Mouse (Mus musculus): ENCODE data around the gene Vav1. TPM values are rescaled to one million over a fixed set of nuclear protein-coding genes. Genes with fewer than 3 reads are reported as not detected.

Gene Vav1
- 1 to 10 TPM; 1.6 to 3.3 TPM for total RNA-seq (2021)
- long read RNA-seq, experiment 1, partial matches to known transcripts, result 0 of 3 reads
- long read RNA-seq, experiment 1, other reads (novel, unspliced or antisense), result 3 of 3 reads
- long read RNA-seq, experiment 2, partial matches to known transcripts, result 1 of 1 reads
- long read RNA-seq, experiment 2, other reads (novel, unspliced or antisense), result 0 of 1 reads

DNA sequence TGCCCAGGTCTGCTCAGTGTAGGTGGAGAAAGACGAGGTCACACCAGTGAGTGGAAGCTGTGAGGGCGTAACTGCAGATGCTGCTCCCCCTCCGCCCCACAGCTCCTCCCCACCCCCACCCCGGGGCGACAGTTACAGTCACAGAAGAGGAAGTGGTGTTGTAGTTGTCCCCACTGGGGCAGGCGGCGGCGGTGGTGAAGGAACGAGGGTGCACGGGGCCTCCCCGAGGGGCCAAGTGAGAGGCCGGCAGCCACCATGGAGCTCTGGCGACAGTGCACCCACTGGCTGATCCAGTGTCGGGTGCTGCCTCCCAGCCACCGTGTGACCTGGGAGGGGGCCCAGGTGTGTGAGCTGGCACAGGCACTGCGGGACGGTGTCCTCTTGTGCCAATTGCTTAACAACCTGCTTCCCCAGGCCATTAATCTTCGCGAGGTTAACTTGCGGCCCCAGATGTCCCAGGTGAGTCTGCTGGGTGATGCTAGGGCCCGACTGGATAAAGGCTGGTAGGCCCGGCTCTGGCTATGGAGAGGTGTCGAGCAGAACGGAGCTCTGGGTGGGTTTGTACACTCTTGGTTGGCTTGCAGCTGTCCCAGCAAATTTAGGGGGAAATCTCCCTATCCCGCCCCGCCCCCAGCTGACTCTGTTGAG is at the start of gene Vav1:
TSS of gene Vav1 (plus strand) at position 158 of the 648 bp plus-strand sequence.
- DNase-seq, result peak in 1 of 2 experiments; percentile 72

DNA sequence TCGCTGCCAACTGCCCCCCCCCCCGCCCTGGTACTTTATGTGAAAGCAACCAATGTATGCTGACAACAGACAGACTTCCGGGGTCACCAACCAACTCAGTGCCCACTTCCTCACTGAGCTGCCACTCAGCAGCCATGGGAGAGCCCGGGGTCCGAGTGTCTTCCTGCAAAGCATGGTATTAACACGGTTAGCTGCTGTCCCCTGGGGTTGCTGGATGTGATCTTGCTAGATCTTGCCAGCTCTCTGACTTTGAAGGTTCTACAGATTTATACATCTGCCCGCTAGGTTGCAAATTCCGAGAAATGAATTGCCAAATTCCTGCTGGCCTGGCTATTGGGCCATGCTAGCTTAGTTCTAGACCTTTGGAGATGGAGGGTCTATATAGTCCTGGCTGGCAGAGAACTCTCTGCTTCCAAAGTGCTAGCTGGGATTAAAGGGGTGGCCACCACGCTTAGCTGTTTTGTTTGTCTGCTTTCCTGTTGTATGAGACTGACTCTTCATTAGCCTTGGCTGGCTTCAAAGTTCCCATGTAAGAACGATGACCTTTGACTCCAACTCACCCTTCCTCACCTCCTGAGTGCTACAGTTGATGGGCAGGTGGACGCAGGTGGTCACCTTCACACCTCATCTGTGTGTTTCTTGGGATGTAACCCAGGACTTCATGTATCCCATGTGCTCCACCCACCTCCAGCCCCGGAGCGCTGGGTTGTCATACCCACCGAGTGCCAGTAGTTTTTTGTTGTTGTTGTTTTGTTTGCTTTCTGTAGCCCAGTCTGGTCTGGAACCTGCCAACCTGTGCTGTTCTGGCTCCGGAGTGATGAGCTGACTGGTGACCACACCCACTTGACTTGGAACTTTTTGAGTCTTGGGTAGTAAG is 48.8 kb upstream of the Vav1 start:
- no peak for DNase-seq

DNA sequence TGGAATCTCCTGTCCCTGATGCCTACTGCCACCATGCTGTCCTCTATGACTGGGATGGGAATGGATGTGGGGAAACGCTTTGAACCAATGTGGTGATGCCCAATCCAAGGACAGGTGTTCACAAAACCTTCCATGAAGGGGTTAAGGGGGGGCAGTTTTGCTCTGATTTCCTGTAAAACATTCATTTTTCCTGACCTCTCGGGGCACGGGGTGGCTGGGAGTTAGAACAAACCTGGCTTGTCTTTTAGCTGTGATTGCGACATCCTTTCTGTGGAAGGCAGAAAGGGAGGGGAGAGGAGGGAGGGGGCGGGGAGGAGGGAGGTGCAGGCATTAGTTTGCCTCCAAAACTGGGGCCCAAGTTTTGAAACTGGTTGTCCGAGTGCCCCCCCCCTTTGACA is 48.2 kb upstream of the Vav1 start:
- peak; percentile 61 to 64 for DNase-seq

DNA sequence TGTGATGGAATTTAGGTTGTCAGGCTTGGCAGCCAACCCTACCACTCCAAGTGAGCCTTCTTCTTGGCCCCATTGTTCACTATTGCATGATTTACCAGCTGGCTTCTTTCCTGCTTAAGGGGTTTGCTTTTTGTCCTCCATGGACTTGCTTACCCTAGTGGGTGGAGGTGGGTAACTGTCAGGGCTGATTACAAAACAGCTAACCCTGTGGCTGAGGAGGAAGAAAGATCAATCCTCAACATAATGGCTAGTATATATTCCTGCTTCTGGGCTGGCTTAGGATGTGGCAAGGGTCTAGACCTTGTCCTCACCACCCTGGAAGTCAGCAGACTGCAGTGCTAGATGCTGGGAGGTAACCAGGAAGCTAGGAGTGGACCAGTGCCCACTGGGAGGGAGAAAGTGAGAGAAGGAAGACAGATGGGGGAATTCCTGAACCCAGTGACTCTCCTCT is 47.6 kb upstream of the Vav1 start:
- peak; percentile 55 to 68 for DNase-seq

DNA sequence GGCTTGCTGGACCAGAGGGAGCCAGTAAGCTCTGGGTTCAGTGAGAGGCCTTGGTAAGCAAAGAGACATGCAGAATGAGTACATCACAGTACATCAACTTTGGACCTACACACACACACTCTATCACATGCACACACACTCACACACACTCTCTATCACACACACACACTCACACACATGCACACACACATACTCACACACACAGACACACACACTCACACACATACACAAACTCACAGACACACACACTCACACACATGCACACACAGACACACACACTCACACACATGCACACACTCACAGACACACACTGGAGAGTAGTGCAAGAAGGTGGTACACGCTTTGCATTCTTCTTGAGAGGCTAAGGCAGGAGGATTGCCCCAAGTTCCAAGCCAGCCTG is 46.7 kb upstream of the Vav1 start:
- DNase-seq, result no peak

DNA sequence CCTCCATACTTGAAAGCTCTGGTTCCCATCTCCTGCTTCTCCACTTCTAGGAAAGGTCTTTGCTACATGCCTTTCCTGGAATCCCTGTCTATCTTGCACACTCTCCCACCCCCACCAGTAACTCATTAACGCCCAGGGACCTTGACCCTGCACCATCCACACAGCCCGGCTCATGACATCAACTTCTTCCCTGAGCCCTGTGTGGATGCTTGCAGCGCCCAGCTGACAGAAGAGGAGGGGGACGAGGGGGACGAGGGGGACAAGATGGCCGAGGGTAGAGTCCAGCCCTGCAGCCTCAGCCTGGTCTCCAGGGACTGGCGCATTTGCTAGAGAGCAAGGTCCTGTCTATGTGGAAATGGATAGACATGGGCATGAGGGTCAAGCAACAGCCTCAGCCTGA is 45.9 kb upstream of the Vav1 start:
- DNase-seq, result no peak

DNA sequence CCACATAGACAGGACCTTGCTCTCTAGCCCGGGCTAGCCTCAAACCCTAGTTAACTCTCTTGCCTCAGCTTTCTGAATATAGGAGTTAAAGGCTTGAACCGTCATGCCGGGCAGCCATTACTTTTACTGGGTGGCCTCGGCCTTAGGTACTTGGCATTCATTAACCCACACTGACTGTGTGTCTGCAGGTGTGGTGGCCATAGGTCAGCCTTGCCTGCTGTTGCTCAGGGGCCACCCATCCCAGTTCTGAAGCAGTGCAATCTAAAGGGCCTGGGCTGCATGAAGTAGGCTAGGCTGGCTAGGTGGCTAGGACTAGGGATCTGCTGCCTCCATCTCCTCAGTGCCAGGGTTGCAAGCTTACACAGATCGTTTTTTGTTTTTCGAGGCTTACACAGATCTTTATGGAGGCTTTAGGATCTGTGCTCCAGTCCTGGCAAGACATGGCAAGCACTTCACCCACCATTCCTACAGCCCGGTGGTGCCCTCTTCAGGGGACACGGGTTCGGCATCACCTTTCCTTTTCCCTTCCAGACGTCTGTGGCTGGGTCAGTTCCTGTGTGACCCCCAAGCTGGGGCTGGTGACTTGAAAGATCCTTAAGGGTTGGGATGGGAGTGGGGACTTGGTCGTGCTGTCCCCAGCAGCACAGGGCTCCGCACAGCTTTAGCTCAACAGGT is 44.5 kb upstream of the Vav1 start:
- DNase-seq, result no peak

DNA sequence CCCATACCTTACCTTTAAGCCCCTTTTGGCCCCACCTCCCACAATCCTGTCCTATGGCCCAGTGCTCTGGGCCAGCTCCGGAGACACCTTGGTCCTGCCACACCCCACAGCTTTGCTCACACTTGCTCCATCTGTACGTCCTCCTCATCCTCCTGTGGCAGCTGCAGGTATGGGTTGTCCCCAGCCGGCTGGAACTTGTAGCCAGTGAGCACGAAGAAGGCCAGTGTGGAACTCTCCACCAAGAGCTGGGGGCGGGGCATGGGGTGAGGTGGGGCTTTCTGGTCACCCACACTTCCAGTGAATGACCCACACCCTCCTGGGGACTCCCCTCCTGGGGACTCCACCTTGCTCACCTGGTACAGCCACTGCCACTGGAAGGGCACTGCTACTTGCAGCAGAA is 43.1 kb upstream of the Vav1 start:
- no peak for DNase-seq

DNA sequence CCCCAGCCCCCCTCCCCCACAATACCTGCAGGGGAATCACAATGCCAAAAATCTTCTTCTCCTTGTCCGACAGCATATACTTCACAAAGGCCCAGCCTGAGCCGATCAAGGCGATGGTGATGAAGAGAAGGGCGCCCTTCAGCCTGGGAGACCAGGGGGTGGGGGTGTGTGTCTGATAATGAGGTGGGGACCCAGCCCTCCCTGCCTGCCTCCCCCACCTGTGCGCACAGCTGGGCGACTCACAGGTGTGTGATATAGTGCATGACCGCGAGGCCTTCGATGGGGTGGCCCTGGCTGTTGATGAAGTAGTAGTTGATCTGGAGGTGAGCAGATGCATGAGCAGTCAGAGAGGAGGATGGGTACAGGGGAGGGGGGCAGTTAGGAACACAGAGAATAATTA is 41.7 kb upstream of the Vav1 start:
- DNase-seq, result no peak

DNA sequence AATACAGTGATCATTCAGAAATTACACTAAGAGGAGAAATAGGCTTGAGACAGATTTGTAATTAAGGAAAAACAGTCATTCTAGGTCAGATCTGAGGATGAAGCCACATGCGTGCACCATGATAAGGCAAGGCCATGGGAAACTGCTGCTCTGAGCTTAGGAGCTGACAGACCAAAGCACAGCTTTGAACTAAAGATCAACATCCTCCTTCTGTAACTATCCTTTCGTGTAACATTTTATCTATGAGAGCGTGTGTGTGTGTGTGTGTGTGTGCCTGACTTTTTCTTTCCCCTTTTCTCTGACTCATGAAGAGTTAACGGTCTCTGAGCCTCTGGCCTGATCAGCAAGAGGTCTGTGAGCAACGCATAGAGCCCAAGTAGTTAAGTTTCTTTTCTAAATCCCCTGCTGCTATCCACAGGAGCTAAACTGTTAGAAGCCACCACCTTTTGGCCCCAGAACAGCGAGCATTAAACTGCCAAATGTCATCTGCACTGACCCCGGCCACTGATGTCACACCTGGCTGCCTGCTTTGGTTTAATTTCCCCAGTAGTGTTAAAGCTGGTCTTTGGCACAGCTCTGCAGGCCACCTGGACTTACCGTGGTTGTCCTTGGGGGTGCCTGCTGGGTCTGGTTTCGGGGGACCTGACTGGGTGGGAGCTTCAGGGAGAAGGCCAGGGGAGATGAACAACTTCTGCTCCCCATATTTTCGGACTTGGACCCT is 35.1 kb upstream of the Vav1 start:
- no peak for DNase-seq

DNA sequence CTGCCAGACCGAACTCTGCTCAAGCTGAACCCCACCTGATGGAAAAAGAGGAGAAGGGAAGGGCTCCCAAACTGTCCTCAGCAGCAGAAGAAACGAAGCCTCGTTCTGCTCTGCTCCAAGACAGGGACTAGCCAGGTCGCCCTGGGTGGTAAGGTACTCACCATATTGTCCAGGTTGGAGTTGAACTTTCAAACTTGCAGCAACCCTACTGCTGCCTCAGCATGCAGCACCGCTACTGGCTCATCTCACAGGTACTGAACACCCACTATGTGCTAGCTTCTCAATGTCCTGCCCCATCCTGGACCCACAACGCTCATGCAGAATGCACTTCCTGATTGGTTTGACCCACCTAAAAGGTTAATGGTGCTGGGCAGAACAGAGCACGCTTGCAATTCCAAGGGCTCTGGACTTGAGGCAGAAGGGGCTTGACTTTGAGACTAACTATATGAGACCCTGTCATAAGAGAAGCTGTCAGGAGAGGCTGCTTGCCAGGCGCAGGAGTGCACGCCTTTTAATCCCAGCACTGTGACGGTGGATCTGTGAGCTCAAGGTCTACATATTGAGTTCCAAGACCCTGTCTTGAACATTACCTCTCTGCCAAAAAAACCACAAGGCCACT is 33.5 kb upstream of the Vav1 start:
- DNase-seq, result no peak

DNA sequence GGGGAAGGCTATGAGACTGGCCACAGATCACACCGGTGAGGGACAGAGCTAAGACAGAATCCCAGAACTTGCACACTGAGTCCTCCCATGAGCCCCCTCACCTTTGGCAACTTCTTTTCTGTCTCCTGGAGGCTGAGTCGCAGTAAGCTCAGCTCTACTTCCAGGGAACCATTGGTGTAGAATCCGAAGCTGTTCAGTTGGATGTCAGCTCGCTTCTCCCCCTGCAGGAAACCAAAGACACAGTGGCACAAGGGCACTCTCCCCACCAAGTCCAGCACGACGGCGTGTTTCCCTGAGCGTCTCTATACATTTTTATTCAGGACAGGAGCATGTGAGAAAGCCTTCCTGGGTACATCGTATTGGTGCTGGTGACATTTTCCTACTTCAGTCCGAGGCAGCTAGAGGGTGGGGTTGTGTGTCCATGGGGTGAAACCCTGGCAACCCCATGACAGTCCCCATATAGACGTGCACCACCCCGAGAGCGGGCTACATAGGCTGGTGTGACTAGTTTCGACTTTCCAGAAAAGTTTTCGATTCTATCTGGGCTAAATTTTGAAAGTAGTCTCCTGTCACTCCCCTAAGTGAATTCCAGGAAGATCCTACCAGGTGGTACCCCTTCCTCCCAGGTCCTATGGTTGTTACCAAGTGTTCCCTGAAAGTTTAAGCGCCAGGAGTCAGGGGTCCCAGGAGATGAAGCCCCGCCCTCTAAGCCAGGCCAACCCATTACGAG is 32.1 kb upstream of the Vav1 start:
- DNase-seq, result no peak

DNA sequence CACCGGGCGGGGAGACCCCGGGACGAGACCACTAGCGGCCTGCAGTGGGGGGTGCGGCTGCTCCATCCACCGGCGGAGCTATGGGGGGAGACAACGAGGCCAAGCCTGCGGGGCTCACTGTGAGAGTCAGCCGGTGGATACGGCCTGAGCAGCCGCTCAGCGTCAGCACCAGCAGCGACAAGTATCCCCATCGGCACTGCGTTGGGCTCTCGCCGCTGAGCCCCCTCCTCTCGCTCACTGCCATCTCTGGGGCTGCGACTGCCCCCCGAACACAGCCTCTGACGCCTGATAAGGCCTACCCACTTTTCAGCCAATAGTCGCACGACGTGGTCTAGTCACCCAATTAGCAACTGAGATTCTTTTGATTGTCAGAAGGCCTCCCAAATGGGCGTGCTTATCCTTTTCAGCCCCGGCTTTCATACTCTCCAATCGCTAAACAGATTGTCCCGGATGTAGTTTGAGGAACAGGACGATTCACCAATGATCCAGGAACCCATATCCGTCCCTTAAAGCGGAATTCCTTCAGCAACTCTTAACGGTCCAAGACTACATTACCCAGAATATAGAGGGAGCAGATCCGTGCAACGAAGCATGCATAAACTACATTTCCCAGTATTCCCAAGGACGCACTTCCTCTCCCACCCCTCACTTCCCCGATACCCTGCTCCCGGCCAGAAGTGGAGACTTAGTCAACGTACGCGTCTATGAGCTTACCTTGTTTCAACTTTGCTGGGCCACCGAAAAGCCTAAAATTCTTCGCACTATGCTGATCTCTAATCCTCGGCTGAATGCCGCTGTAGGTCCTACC is 31.3 kb upstream of the Vav1 start:
- peak; percentile 97 to 99 for DNase-seq

DNA sequence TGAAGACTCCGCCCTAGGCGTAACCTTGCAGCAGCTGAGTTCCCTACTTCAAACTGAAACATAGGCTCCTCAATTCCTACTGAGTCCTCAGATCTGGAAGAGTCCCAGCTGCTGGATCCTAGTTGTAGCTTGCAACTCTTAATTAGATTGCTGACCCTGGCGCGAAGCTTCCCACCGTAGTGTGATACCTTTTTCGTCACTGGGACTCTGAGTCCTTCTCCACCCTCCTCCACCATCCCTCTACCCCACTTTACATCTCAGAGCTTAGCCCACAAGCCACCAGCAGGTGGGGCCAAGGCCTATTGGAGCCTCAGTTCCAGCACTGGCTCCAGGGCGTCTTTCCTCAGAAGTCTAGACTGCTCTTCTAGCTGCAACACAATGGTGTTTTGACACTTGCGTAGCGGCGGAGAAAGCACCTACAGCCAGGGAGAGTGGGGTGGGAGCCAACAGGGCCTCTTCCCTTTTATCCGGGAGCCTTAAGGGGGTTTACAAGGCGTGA is 30.6 kb upstream of the Vav1 start, which contains the start of gene Gpr108:
TSS of gene Gpr108 (minus strand) at position 246 of the 499 bp plus-strand sequence.
- peak; percentile 90 to 94 for DNase-seq

DNA sequence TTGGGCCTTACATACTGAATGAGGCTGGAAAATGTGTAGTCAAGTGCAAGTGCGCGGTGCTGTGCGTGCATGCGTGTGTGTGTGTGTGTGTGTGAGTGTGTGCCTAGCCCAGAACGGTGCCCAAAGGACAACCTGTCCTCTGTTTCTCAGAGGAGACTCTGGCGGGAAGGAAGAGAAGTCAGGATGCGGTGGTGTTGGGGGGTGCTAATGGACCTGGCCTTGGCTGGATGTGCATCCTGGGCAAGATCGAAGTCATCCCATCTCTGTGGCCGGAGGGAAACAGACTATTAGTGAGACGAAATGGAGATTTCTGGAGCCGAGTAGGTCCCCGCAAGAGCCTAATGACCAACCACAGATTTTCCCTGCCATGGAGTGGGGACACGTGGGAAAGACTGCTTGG is 30.1 kb upstream of the Vav1 start:
- DNase-seq, result peak in 1 of 2 experiments; percentile 26

DNA sequence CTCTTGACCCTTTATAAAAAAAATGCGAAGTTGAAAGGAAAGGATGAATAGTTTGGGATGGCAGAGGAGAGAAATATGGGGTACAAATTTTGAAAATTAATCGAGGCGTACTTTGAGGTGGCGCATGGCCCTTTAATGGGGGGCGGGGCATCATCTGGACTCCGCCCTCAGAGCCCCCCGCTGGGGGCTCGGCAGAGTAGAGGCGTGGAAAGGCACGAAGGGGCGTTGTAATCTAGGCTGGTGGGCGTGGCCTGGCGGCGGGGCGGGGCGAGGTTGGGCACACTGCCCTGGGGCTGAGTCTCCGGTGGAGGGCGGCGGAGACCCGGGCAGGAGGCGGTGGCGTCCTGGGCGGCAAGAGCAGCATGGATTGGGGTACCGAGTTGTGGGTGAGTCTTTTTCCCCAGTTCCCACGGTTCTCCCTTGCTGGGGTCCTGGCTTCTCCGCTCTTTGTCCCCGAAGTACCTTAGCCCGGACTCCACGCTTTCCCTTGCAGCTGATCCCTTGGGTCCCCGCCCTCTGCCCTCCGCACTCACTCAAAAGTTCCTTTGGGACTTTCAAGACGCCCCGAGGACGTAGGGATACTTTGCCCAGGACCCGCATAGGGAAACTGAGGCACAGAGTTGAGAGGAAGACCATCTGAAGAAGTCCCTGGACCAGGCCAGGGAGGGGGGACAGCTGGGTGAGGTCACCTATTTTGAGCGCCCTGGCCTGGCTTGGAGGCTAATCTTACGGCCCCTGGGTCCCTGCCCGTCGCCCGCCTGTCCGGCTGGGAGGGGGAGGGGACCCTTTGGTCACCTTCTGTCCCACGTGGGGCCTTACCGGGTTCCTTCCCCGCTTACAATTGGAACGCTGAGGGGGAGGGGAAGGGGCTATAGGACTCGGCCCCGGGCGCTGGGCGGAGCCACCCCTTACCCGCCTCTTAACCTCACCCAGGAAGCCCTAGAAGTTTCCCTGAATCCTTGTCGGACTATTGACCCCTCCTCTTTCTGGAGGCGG is 29.4 kb upstream of the Vav1 start, which contains the start of gene Trip10:
TSS of gene Trip10 (plus strand) at position 270 of the 996 bp plus-strand sequence.
- DNase-seq, result peak; percentile 97 to 100

DNA sequence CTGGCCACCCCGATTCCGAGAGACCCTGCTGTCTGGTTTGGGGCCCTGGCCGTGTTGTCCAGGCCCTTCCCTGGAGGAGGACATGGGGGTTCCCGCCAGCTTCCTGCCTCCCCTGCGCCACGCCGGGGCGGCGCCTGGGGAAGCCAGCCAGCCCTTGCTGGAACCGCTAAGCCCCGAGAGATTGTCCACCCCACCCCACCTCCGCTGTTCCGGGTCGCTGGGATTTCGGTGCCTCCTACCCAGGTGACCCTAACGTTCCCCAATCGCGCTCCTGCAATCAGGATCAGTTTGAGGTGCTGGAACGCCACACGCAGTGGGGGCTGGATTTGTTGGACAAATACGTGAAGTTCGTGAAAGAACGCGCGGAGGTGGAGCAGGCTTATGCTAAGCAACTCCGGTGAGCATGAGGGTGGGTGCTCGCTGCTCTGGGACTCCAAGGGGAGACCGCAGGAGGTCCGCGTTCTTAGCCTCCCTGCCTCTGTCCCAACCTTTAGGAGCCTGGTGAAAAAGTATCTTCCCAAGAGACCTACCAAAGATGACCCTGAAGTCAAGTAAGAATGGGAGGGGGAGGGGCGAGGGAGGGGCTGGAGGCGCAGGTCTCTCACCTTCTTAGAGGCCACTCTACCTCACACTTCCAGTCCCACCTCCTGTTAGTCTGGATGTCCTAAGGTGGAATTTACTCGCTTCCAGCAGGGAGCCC is 28.3 kb upstream of the Vav1 start:
- peak; percentile 84 to 87 for DNase-seq

Measured in heart, adult 18-20 months (tissue).